Mouse (Mus musculus): ENCODE results near the gene G6pd2. TPM values are rescaled to one million over a fixed set of nuclear protein-coding genes. Genes with fewer than 3 reads are reported as not detected.

Gene G6pd2
- polyA plus RNA-seq (2012): not detected in 2 replicates

- H3K36me3 ChIP-seq (ENCODE audit: control insufficient read depth): no peaks in the 10 kb centered on the region
- no peaks in the 10 kb centered on the region for H3K4me1 ChIP-seq (ENCODE audit: control insufficient read depth)
- no peak for TF ChIP-seq TAL1 (IDR thresholded peaks at IDR 0.05; ENCODE audit: low read length)
- no peak for TF ChIP-seq GATA1 (IDR thresholded peaks at IDR 0.05; ENCODE audit: low read length)
- H3K27me3 ChIP-seq (ENCODE audit: control insufficient read depth): no peaks in the 10 kb centered on the region
- H3K4me3 ChIP-seq (replicated peaks): no peak within 1 kb of the TSS
- peaks cover 21% of the 10 kb centered on the region for H3K9me3 ChIP-seq (ENCODE audit: control insufficient read depth, low read length)
Measured at GRCm38 (mm10) chr5:61808516-61808915, at the start of gene G6pd2. TSS of gene G6pd2 (plus strand) at chr5:61808816.

- no peaks in the 10 kb centered on the region for H3K9me3 ChIP-seq (ENCODE audit: control insufficient read depth, low read length)
- no peak overlapping the region for H3K4me3 ChIP-seq (replicated peaks)
- H3K36me3 ChIP-seq (ENCODE audit: control insufficient read depth): no peaks in the 10 kb centered on the region
- H3K27me3 ChIP-seq (ENCODE audit: control insufficient read depth): no peaks in the 10 kb centered on the region
- no peak for TF ChIP-seq GATA1 (IDR thresholded peaks at IDR 0.05; ENCODE audit: low read length)
- TF ChIP-seq TAL1 (IDR thresholded peaks at IDR 0.05; ENCODE audit: low read length): no peak
- H3K4me1 ChIP-seq (ENCODE audit: control insufficient read depth): no peaks in the 10 kb centered on the region
Measured at GRCm38 (mm10) chr5:61764214-61764613, 44.4 kb upstream of the G6pd2 start.

GRCm38 (mm10) chr5:61832935-61833551 is 24.4 kb downstream of the G6pd2 start:
- TF ChIP-seq GATA1 (IDR thresholded peaks at IDR 0.05; ENCODE audit: low read length) (no peak), TAL1 (IDR thresholded peaks at IDR 0.05; ENCODE audit: low read length) (no peak)
- H3K9me3 ChIP-seq (ENCODE audit: control insufficient read depth, low read length): no peaks in the 10 kb centered on the region
- no peaks in the 10 kb centered on the region for H3K36me3 ChIP-seq (ENCODE audit: control insufficient read depth)
- no peaks in the 10 kb centered on the region for H3K27me3 ChIP-seq (ENCODE audit: control insufficient read depth)
- H3K4me1 ChIP-seq (ENCODE audit: control insufficient read depth): no peaks in the 10 kb centered on the region
- H3K4me3 ChIP-seq (replicated peaks): no peak overlapping the region

- no peaks in the 10 kb centered on the region for H3K36me3 ChIP-seq (ENCODE audit: control insufficient read depth)
- peaks cover 4% of the 10 kb centered on the region; the same call in 1 of the 2 replicates for H3K9me3 ChIP-seq (ENCODE audit: control insufficient read depth, low read length)
- H3K27me3 ChIP-seq (ENCODE audit: control insufficient read depth): no peaks in the 10 kb centered on the region
- H3K4me3 ChIP-seq (replicated peaks): no peak overlapping the region
- TF ChIP-seq GATA1 (IDR thresholded peaks at IDR 0.05; ENCODE audit: low read length): no peak
- TF ChIP-seq TAL1 (IDR thresholded peaks at IDR 0.05; ENCODE audit: low read length): no peak
- H3K4me1 ChIP-seq (ENCODE audit: control insufficient read depth): no peaks in the 10 kb centered on the region
Measured at GRCm38 (mm10) chr5:61843891-61844290, 35.3 kb downstream of the G6pd2 start.
